Mouse (Mus musculus) layer of hippocampus, adult 2 months (tissue): Measurements from ENCODE around the gene A230050P20Rik. TPM values are rescaled to one million over a fixed set of nuclear protein-coding genes. Genes with fewer than 3 reads are reported as not detected.
A peak's percentile ranks its signal among the peaks of the same experiment; 100 is the strongest.
"Not testable (repeated sequence)": the region's sequence is repeated elsewhere in the genome, so short reads cannot be mapped to it uniquely, and the experiment has no call there.

Experiments
- DNase-seq, 2 experiments: peaks; one replicate each; pipeline ENCODE4 v3.0.0; 2022; ENCODE audit warnings: low spot score in 2 of 2
- H3K27ac ChIP-seq: fragments of 200-600 bp; 2 replicates; pipeline ENCODE4 v1.8.1; 2022
- H3K4me3 ChIP-seq: fragments of 200-600 bp; 2 replicates; pipeline ENCODE4 v1.8.1; 2022; ENCODE audit warnings: mild to moderate bottlenecking
- CTCF ChIP-seq: fragments of 200-600 bp; conservative IDR thresholded peaks from 2 replicates; pipeline ENCODE4 v1.8.1; 2022; ENCODE audit warnings: antibody characterized with exemption, mild to moderate bottlenecking, moderate library complexity
- long read RNA-seq, 2 experiments: library from polyadenylated mRNA; stranded (forward); transcript quantifications; one replicate each; pipeline ENCODE4 v2.0.0; 2021; ENCODE audit warnings: borderline mapping rate in 2 of 2
- total RNA-seq, 2 experiments: library from RNA; stranded (reverse); gene quantifications; 2 replicates each; pipeline ENCODE4 v1.2.3; 2021

A230050P20Rik gene
- 10 to 100 TPM; 77.6 to 85.9 TPM for total RNA-seq
- long read RNA-seq, experiment 1, partial matches to known transcripts = 11 of 34 reads
- long read RNA-seq, experiment 1, other reads (novel, unspliced or antisense) = 20 of 34 reads
- long read RNA-seq, experiment 2, transcript A230050P20Rik-201 (8 exons, 1,683 nt) = major isoform, 5 of 40 reads
- long read RNA-seq, experiment 2, partial matches to known transcripts = 7 of 40 reads
- long read RNA-seq, experiment 2, other reads (novel, unspliced or antisense) = 25 of 40 reads

DNA sequence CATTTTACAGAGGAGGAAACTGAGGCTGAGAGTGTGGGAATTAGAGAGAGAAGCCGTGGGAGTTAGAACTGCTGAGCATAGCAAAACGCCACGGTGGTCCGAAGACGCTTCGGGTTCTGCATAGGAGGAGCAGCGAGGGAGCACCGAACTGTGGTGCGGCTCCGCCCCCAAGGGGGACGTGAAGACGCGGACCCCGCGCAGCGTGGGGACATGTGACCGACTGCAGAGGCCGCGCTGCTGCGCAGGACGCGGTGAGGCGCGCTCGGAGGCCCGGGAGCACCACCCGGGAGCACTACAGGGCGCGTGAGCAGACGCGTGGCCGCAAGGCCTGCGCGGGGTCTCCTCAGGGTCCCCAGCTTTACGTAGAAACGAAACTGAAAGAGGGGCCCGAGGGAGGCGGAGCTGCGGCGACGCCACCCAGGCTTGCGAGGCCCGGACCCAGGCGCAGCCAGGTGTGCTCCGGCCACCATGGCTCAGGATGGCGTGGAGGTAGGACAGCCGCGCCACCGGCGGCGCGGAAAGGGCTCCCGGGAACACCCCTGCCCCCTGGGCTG is at the start of gene A230050P20Rik:
Gene A230050P20Rik, plus strand, starts transcription at position 195 of the 554 bp plus-strand sequence.
- no peak for TF ChIP-seq CTCF
- peak within 1 kb of the TSS; percentile 77 for H3K4me3 ChIP-seq
- peak within 1 kb of the TSS; percentile 90 for H3K27ac ChIP-seq
- DNase-seq = peak; percentile 77

DNA sequence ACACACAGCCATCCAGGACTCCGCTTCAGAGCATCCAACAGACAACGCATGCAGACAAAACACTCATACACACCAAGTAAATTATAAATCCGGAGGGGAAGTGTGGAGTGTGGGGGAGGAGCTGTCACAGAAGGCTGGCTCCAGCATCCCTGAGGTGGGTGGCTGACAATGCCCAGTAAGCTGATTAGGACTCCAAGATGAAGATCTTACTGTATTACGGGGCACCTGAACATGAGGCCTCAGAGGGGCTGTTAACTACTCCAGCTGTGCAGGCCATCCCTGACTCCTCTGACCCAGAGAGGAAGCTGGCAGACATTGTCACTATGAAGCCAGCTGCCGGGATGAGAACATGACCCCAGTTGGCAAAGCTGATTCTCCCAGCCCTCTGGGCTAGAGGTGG is 48.4 kb upstream of the A230050P20Rik start:
- H3K27ac ChIP-seq = no peak overlapping the region
- DNase-seq = no peak
- H3K4me3 ChIP-seq = no peak overlapping the region
- no peak for TF ChIP-seq CTCF

DNA sequence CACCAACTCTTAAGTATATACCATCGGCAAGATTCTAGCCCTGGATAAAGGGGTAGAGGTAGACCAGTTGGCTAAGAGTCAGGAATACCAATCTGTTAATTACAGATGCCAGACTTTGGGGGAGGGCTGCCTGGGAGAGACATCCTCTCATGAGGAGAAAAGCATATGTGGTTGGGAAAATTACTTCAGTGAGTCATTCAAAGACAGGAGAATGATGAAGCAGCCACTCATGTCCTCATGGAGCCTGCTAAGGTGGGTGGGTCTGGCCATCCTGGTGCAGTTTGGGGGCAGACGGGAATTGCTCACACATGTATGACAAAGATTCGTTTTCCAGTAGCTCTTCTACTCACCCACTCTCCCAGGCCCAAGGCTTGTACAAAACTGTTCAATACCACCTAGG is 45.6 kb upstream of the A230050P20Rik start:
- no peak for TF ChIP-seq CTCF
- no peak overlapping the region for H3K4me3 ChIP-seq
- peak in 1 of 2 experiments; percentile 71 for DNase-seq
- H3K27ac ChIP-seq = no peak overlapping the region

DNA sequence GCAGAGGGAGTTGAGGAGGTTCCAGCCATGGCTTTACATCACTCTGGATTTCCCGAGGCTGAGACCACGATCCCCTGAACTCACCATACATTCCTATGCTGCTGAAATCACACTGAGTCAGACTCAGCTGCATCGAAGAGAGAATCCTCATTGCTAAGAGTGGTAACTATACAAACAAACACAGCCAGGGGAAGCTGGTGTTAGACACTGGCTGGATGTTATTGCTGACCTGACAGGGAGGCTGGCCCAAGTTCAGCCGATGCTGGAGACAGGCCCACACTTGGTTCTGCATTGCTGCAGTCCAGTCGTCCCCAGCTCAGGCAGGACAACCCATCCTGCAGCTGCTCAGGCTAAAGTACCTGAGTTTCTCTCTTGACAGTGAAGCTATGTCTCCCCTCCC is 42.7 kb upstream of the A230050P20Rik start:
- Histone ChIP-seq H3K4me3 (no peak overlapping the region), H3K27ac (no peak overlapping the region)
- TF ChIP-seq CTCF = no peak
- DNase-seq = no peak

DNA sequence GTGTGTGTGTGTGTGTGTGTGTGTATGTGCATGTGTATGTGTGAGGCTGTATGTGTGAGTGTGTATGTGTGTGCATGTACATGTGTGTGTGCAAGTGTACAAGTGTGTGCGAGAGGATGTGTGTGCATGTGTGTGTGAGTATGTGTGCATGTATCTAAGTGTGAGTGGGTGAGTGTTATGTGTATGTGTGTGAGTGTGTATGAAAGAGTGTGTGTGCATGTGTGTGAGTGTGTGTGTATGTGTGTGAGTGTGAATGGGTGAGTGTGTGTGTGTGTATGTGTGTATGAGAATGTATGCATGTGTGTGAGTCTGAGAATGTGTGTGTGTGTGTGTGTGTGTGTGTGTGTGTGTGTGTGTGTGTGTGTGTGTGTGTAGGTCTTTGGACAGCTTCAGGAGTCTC is 40.3 kb upstream of the A230050P20Rik start:
- DNase-seq = no peak
- no peak for TF ChIP-seq CTCF

DNA sequence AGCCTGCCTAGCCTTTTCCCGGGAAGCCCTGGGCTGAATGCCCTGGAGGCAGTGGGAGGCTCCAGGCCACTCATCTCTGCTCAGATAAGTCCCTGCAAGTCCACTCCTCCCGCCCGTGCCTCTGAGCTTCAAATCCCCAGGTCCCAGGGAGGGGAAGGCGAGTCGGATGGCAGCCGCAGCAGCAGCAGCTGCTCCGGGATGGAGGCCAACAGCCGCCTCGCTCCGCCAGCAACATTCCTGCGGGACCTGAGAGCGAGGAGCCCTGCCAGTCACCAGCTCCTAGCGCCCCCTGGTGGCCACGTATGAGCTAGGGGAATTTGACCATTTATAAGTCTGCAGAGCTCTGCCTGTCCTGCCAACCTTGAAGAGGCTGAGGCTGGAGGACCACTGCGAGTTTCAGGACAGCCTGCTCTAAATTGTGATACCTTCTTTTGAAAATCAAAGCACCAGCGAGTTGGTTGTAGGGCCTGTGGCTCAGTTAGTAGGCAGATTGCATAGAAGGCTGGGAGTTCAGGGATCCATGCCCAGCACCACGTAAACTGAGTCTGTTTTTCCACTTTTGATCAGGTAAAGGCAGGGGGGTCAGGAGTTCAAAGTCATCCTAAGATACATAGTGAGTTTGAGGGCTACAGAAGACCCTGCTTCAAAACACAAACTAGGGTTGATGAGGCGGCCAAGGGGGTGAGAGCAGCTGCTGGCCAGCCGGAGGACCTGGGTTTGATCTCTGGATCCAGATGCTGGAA is 37.4 kb upstream of the A230050P20Rik start:
- peak; percentile 97 for TF ChIP-seq CTCF
- DNase-seq = peak; percentile 93 to 96
- Histone ChIP-seq H3K4me3 (no peak overlapping the region), H3K27ac (no peak overlapping the region)

More for the DNA sequence above, 40.3 kb upstream of the A230050P20Rik start:
- Histone ChIP-seq H3K4me3 (no peak overlapping the region), H3K27ac (no peak overlapping the region)

DNA sequence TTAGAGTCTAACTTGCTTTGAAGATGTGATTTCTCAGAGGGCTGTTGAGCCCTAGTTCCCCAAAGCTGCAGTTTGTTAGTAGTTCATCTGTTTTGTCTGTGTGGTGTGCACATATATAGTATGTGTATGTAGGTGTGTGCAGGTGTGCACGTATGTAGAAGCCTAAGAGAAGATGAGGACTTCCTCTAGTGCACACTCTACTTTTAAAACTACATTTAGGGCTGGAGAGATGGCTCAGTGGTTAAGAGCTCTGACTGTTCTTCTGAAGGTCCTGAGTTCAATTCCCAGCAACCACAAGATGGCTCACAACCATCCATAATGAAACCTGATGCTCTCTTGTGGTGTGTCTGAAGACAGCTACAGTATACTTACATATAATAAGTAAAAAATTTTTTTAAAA is 33.6 kb upstream of the A230050P20Rik start:
- no peak overlapping the region for H3K4me3 ChIP-seq
- no peak for TF ChIP-seq CTCF
- H3K27ac ChIP-seq = no peak overlapping the region
- DNase-seq = no peak

DNA sequence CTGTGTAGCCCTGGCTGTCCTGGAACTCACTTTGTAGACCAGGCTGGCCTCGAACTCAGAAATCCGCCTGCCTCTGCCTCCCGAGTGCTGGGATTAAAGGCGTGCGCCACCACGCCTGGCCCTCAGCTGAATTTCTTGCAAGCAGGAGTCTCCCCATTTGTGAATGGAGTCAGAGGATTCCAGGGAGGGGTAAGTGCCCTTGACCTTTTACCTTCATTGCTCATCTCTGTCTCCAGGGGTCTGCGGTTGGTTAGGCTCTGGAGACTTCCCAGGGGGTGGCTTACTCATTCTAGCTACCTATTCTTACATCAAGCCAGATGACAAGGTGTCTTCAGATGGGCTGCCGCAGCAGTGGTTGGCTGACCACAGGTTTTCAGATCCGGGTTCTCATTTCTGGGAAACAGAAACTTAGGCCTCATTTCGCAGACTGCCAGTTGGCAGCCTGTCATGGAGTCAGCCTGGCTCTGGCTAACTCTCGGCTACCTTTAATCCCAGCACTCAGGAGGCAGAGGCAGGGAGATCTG is 32.9 kb upstream of the A230050P20Rik start:
- DNase-seq, H3K4me3 ChIP-seq, H3K27ac ChIP-seq: not testable (repeated sequence)

DNA sequence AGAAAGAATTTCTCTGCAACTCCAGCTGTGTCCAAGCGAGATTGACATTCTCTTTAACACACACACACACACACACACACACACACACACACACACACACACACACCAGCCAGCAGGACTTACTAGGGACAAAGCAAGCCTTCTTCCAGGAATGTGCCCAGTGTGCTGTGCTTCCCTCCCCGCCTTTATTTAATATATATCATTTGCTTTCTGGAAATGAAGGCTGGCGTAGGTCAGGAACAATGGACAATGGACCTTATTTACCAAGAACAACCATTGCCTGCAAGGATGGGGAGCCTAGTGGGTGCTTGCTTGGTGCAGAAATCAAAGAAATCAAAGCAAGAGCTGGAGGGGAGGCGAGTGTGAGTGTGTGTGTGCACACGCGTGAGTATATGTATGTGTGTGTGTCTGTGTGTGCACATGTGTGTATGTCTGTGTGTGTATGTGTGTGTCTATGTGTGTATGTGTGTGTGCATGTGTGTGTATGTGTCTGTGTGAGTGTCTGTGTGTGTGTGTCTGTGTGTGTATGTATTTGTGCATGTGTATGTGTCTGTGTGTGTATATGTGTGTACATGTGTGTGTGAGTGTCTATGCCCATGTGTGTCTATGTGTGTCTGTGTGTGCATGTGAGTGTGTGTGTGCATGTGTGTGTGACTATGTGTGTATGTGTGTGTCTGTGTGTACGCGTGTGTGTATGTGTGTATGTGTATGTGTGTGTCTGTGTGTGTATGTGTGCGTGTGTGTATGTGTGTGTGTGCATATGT is 31.1 kb upstream of the A230050P20Rik start:
- DNase-seq = no peak
- Histone ChIP-seq H3K27ac (no peak overlapping the region), H3K4me3 (no peak overlapping the region)
- no peak for TF ChIP-seq CTCF

DNA sequence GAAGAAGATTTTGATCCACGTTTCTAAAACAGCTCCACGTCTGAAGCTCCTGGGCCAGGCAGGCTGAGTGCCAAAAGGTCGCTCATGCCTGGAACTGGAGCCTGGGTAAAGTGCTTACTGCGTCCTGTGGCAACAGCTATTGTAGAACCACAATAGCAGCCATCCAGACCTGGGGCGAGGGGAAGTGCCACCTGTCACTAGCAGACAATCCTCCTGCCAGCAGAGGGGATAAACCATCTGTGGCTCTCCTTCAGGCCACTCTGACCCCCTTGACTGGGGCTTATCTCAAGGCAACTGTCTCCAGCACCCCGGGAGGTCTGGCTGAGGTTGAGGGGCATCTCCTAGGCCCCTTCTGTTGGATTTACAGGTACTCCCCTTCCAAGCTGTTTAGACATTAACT is 29.5 kb upstream of the A230050P20Rik start:
- no peak for TF ChIP-seq CTCF
- Histone ChIP-seq H3K4me3 (no peak overlapping the region), H3K27ac (no peak overlapping the region)
- DNase-seq = no peak

DNA sequence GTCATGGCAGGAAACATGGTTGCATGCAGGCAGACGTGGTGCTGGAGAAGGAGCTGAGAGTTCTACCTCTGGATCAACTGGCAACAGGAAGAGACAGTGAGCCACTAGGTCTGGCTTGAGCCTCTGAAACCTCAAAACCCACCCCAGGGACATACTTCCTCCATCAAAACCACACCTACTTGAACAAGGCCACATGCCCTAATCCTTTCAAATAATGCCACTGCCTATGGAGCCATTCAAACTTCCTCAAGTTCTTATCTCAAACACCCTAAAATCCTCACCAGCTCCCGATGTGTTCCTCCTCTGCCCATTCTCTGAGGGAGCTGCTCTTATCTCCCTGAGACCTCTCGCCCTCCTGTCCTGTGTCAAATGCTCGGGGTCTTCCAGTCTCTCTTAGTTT is 26.2 kb upstream of the A230050P20Rik start:
- no peak overlapping the region for H3K27ac ChIP-seq
- no peak overlapping the region for H3K4me3 ChIP-seq
- no peak for DNase-seq
- TF ChIP-seq CTCF = no peak

DNA sequence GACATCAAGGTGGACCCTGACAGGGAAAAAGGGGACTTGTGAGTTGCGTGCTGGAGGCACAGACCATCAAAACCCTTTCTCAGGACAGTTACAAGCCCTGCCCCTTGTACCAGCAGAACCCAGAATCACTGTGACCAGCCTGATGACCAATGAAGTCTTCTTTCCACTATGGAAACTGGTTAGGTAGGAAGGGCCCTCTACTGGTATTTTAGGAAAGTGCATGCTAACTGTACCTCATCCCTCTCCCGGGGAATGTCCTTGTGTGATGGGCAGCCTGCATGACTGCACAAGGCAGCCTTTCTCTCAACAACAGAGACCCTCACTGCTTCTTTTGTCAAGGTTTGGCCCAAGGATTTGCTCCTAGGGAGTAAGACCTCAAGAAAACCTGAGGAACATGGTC is 25.8 kb upstream of the A230050P20Rik start:
- TF ChIP-seq CTCF = peak; percentile 86
- peak; percentile 26 to 53 for DNase-seq
- no peak overlapping the region for H3K4me3 ChIP-seq
- H3K27ac ChIP-seq = no peak overlapping the region

DNA sequence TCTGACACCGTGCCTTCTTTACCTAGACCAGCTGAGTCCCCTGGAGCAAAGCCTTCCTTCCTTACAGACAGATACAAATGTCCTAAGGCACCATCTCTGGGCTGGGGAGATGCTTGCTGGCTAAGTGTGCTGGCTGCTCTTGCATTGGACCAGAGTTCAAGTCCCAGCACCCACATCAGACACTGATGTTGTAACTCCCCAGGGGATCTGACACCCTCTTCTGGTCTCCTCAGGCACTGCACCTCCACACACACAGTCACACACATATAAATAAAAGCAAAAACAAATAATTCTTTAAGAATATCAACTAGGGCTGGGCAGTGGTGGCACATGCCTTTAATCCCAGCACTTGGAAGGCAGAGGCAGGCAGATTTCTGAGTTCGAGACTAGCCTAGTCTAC is 18.3 kb upstream of the A230050P20Rik start:
- no peak for DNase-seq
- Histone ChIP-seq H3K27ac (no peak overlapping the region), H3K4me3 (no peak overlapping the region)
- TF ChIP-seq CTCF = peak; percentile 8; the same call in 1 of the 2 replicates
